Mouse (Mus musculus): ENCODE results near the gene Rbl1. TPM values are rescaled to one million over a fixed set of nuclear protein-coding genes. Genes with fewer than 3 reads are reported as not detected.

The Rbl1 gene
- 2.5 and 2.8 TPM in 2 replicates for polyA plus RNA-seq (2012; rRNA removed; ENCODE audit: low replicate concordance)

GRCm38 (mm10) chr2:157204366-157205218, at the start of gene Rbl1:
TSS of gene Rbl1 (minus strand) at chr2:157204534.

GRCm38 (mm10) chr2:157135014-157135413, 69.3 kb downstream of the Rbl1 start, which contains the start of gene Samhd1:
TSS of gene Samhd1 (minus strand) at chr2:157135265.

Other genes starting within 250 kb of the Rbl1 start
- gene Ndrg3, start 212.5 kb downstream of the Rbl1 start, polyA plus RNA-seq (2012; rRNA removed; ENCODE audit: low replicate concordance) = 38.7 and 40.1 TPM in 2 replicates
- gene Dsn1, start 197.4 kb downstream of the Rbl1 start, polyA plus RNA-seq (2012; rRNA removed; ENCODE audit: low replicate concordance) = 0.89 and 1.1 TPM in 2 replicates
- gene Soga1, start 125.3 kb downstream of the Rbl1 start, polyA plus RNA-seq (2012; rRNA removed; ENCODE audit: low replicate concordance) = 2.6 and 5.2 TPM in 2 replicates
- gene Tldc2, start 117.5 kb downstream of the Rbl1 start, polyA plus RNA-seq (2012; rRNA removed; ENCODE audit: low replicate concordance) = 14.8 and 21.4 TPM in 2 replicates
- gene Samhd1, start 69.3 kb downstream of the Rbl1 start, polyA plus RNA-seq (2012; rRNA removed; ENCODE audit: low replicate concordance) = 26.4 and 52.8 TPM in 2 replicates
- gene Rpn2, start 74.5 kb upstream of the Rbl1 start, polyA plus RNA-seq (2012; rRNA removed; ENCODE audit: low replicate concordance) = 153 and 162 TPM in 2 replicates
- 0.07 and 0.14 TPM in 2 replicates for gene Mroh8, start 75.0 kb upstream of the Rbl1 start, polyA plus RNA-seq (2012; rRNA removed; ENCODE audit: low replicate concordance)
- not detected in 2 replicates for gene Ghrh, start 143.0 kb upstream of the Rbl1 start, polyA plus RNA-seq (2012; rRNA removed; ENCODE audit: low replicate concordance)
- gene Manbal, start 163.1 kb upstream of the Rbl1 start, polyA plus RNA-seq (2012; rRNA removed; ENCODE audit: low replicate concordance) = 60.2 and 67.8 TPM in 2 replicates
- gene Src, start 213.9 kb upstream of the Rbl1 start, polyA plus RNA-seq (2012; rRNA removed; ENCODE audit: low replicate concordance) = 84.5 and 175 TPM in 2 replicates